Mouse (Mus musculus): ENCODE data around the gene Cyp27b1. TPM values are rescaled to one million over a fixed set of nuclear protein-coding genes. Genes with fewer than 3 reads are reported as not detected.

Cyp27b1 gene
- polyA plus RNA-seq, 1 experiment from 2014 or later: 0.09 TPM

DNA sequence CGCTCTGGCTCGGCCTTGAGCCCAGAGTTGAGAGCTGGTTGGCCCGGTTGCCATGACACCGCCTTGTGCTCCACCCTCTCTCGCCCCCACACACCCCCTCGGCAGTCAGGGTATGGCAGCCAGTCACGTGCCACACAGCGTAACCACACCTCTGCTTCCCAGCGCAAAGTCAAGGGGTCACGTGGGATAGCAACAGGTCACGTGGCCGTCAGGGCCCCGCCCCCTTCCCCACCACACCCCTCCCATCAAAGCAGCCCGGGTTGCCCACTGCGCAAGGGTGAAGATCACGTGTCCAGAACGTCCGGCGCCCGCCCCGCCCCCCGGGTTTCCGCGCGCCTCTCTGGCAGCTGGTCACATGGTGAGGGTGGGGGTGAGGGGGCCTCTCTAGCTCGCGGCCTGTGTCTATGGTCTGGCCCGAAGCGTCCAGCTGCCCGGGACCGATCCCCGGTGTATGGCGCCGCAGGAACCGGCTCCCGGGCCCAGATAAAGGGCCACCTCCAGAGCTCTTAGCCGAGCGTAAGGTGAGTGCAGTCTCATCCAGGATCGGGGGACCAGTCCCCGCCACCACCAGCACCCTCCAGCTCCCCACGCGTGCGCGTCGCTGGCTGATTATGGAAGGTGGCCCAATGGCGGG, 15.3 kb downstream of the Cyp27b1 start, which contains the start of gene Cdk4:
Gene Cdk4, plus strand, starts transcription at position 296 of the 634 bp plus-strand sequence.
- Histone ChIP-seq H3K27me3 (replicated peaks; ENCODE audit: control insufficient read depth, insufficient read depth, low read length) (no peaks in the 10 kb centered on the region), H3K9me3 (replicated peaks; ENCODE audit: control insufficient read depth, low read length) (no peaks in the 10 kb centered on the region), H3K36me3 (ENCODE audit: control insufficient read depth, insufficient read depth, low read length) (peaks cover 40% of the 10 kb centered on the region), H3K4me3 (ENCODE audit: low read depth, low read length) (peak within 1 kb of the TSS; percentile 67), H3K27ac (ENCODE audit: low read depth, low read length) (peak within 1 kb of the TSS; percentile 85), H3K4me2 (ENCODE audit: low read length) (peak within 1 kb of the TSS; percentile 94), H3K9ac (ENCODE audit: low read length) (peak within 1 kb of the TSS; percentile 93), H3K4me1 (ENCODE audit: control insufficient read depth, insufficient read depth, low read length) (peaks cover 26% of the 10 kb centered on the region)
- ATAC-seq: peak; percentile 89
- peak; percentile 99 for DNase-seq (ENCODE audit: low spot score)
- WGBS: under 1% methylated on average over 43 of the region's 46 CpGs

DNA sequence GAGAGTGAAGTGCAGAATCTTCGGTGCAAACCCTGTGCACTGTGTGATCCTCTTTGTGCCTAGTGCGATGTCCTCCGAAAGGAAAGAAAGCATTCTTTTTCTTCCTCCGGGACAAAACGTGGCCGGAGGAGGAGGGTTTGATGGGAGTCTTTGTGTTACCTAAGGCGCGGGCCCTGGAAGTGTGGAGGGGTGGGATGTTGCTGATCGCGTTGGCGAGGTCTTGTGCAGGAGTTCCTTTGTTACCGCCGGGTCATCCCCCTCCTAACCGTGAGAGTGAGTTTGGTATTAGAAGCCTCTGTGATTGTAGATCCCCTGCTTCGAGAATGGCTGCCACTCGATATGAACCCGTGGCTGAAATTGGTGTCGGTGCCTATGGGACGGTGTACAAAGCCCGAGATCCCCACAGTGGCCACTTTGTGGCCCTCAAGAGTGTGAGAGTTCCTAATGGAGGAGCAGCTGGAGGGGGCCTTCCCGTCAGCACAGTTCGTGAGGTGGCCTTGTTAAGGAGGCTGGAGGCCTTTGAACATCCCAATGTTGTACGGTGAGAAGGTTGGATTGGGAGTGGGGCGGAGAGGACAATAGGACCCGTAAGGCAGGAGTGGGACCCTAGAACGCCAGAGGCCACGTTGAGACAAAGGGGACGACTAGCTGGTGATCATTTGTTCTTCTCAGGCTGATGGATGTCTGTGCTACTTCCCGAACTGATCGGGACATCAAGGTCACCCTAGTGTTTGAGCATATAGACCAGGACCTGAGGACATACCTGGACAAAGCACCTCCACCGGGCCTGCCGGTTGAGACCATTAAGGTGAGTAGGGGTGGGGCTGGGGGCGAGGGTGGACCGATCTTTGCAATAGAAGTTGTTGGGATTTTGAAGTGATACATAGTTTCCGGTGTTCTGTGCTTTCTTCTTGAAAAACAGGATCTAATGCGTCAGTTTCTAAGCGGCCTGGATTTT, 16.1 kb downstream of the Cyp27b1 start:
- H3K9me3 ChIP-seq (replicated peaks; ENCODE audit: control insufficient read depth, low read length): no peaks in the 10 kb centered on the region
- H3K4me1 ChIP-seq (ENCODE audit: control insufficient read depth, insufficient read depth, low read length): peaks cover 29% of the 10 kb centered on the region
- peaks cover 44% of the 10 kb centered on the region for H3K36me3 ChIP-seq (ENCODE audit: control insufficient read depth, insufficient read depth, low read length)
- peak overlapping the region; percentile 67 for H3K4me3 ChIP-seq (ENCODE audit: low read depth, low read length)
- peak overlapping the region; percentile 94 for H3K4me2 ChIP-seq (ENCODE audit: low read length)
- ATAC-seq (peak; percentile 5), DNase-seq (ENCODE audit: low spot score) (peak; percentile 45)
- peak overlapping the region; percentile 93 for H3K9ac ChIP-seq (ENCODE audit: low read length)
- 13% methylated on average over 37 of the region's 37 CpGs for WGBS
- peak overlapping the region; percentile 85 for H3K27ac ChIP-seq (ENCODE audit: low read depth, low read length)
- no peaks in the 10 kb centered on the region for H3K27me3 ChIP-seq (replicated peaks; ENCODE audit: control insufficient read depth, insufficient read depth, low read length)

DNA sequence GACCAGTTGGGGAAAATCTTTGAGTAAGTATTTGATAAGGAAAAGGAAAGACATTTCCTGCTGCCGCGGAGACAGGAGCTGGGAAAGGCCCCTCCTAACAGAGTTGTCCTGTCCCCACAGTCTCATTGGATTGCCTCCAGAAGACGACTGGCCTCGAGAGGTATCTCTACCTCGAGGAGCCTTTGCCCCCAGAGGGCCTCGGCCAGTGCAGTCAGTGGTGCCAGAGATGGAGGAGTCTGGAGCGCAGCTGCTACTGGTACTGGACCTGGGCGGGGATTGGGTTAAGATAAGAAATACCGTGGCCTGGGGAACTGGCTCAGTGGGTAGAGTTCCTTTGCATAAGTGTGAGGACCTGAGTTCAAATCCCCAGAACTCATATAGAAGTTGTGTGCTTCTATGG, 17.9 kb downstream of the Cyp27b1 start:
- ATAC-seq: no peak
- 91% methylated on average over 9 of the region's 9 CpGs for WGBS

DNA sequence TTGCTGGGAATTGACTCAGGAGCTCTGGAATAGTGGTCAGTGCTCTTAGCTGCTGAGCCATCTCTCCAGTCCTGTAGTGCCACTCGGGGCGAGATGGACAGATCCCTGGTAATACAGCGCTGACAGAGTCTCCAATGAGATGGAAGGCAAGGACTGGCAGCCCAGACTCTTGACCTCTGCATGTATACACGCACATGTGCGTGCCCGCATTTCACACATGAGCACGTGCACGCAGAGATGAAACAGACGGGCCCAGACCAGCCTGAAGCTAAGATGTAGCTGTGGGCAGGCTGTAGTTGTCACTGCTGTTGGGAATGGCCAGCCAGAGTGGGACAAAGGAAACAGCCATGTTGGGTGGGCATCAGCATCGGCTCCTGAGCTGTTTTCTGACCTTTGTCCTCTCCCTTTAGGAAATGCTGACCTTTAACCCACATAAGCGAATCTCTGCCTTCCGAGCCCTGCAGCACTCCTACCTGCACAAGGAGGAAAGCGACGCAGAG, 18.5 kb downstream of the Cyp27b1 start:
- 92% methylated on average over 14 of the region's 14 CpGs for WGBS
- Histone ChIP-seq H3K4me1 (ENCODE audit: control insufficient read depth, insufficient read depth, low read length) (peaks cover 28% of the 10 kb centered on the region), H3K9ac (ENCODE audit: low read length) (no peak overlapping the region), H3K4me2 (ENCODE audit: low read length) (no peak overlapping the region), H3K9me3 (replicated peaks; ENCODE audit: control insufficient read depth, low read length) (no peaks in the 10 kb centered on the region), H3K36me3 (ENCODE audit: control insufficient read depth, insufficient read depth, low read length) (peaks cover 44% of the 10 kb centered on the region), H3K27ac (ENCODE audit: low read depth, low read length) (no peak overlapping the region), H3K27me3 (replicated peaks; ENCODE audit: control insufficient read depth, insufficient read depth, low read length) (no peaks in the 10 kb centered on the region), H3K4me3 (ENCODE audit: low read depth, low read length) (no peak overlapping the region)
- no peak for ATAC-seq
- no peak for DNase-seq (ENCODE audit: low spot score)

More for the DNA sequence above, 17.9 kb downstream of the Cyp27b1 start:
- H3K4me1 ChIP-seq (ENCODE audit: control insufficient read depth, insufficient read depth, low read length): peaks cover 28% of the 10 kb centered on the region
- no peak overlapping the region for H3K4me2 ChIP-seq (ENCODE audit: low read length)
- no peak overlapping the region for H3K27ac ChIP-seq (ENCODE audit: low read depth, low read length)
- peaks cover 44% of the 10 kb centered on the region for H3K36me3 ChIP-seq (ENCODE audit: control insufficient read depth, insufficient read depth, low read length)
- no peak overlapping the region for H3K9ac ChIP-seq (ENCODE audit: low read length)
- DNase-seq (ENCODE audit: low spot score): no peak
- H3K9me3 ChIP-seq (replicated peaks; ENCODE audit: control insufficient read depth, low read length): no peaks in the 10 kb centered on the region
- no peaks in the 10 kb centered on the region for H3K27me3 ChIP-seq (replicated peaks; ENCODE audit: control insufficient read depth, insufficient read depth, low read length)
- no peak overlapping the region for H3K4me3 ChIP-seq (ENCODE audit: low read depth, low read length)

DNA sequence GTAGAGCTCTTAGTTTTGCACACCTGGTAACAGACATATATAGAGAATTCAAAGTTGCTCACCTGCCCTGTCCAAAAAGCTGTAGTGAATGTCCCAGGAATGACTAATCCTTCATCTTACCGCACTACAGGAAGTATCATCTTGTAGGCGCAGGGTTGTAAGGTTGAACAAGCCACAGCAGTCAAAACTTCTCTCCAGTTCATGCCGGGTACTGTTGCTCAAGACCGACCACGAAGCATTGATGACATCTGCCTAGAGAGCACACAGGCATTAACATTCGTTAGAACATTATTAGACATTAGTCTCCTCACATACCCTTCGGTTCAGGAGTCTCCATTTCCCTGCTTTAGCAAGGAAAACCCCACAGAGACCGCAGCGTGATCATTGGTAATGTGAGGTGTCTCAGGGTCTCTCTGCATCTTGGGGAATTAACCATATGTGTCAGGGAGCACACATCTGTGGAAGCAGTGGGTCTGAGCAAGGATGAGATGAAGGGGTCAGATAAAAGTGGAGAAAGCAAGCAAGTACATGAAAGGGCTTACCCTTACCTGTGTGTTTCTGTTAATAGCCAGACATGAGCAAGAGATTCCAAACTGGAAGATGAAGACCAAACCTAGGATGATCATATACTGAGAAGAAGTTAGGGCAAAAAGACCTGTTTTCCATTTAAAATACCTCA, 20.4 kb downstream of the Cyp27b1 start:
- peaks cover 22% of the 10 kb centered on the region for H3K4me1 ChIP-seq (ENCODE audit: control insufficient read depth, insufficient read depth, low read length)
- H3K4me3 ChIP-seq (ENCODE audit: low read depth, low read length): peak overlapping the region; percentile 59
- H3K9ac ChIP-seq (ENCODE audit: low read length): peak overlapping the region; percentile 60
- H3K27me3 ChIP-seq (replicated peaks; ENCODE audit: control insufficient read depth, insufficient read depth, low read length): no peaks in the 10 kb centered on the region
- H3K36me3 ChIP-seq (ENCODE audit: control insufficient read depth, insufficient read depth, low read length): peaks cover 44% of the 10 kb centered on the region
- H3K9me3 ChIP-seq (replicated peaks; ENCODE audit: control insufficient read depth, low read length): no peaks in the 10 kb centered on the region
- 83% methylated on average over 9 of the region's 9 CpGs for WGBS
- DNase-seq (ENCODE audit: low spot score): no peak
- no peak for ATAC-seq
- H3K4me2 ChIP-seq (ENCODE audit: low read length): peak overlapping the region; percentile 80
- no peak overlapping the region; the same call in 1 of the 2 replicates for H3K27ac ChIP-seq (ENCODE audit: low read depth, low read length)

DNA sequence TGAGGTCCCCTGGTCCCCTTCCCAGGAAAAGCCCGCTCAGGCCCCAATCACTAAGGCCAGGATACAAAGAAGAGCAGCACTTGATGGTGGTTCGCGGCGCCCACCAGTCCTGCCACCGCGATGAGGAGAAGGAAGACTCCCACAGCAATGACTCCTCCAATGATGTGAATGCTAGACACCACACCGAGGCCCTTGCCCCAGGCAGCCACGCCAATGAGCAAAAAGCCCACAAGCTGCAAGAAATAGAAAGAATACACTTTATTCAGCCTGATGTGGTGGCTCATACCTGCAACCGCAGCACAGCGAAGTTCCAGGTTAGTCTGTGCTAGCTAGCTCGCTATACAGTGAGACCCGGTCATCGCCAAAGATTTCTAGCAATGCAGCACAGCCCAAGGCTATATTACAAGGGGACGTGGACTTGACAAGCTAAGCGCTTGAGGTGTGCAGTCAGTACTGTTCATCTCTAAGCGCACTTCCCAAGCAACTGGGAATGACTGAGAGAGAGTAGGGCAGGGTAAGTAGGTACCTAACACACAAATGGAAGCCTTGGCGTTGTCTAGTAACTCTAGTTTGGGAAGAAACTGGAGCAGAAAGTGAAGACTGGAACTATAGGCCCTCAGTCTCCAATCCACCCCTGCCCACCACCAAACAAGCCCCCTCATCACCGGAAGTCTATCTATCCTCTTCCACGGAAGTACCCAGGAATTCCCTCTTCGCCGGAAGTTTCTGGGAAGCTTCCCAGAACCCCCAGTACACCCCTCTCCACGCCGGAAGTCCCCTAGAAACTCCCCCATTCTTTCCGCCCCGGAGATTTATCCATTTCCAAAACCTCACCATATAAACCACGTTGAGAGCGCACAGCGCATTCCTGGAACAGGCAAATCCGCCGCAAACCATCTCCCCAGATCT, 21.5 kb downstream of the Cyp27b1 start:
- Histone ChIP-seq H3K36me3 (ENCODE audit: control insufficient read depth, insufficient read depth, low read length) (peaks cover 42% of the 10 kb centered on the region), H3K4me3 (ENCODE audit: low read depth, low read length) (peak overlapping the region; percentile 59), H3K4me2 (ENCODE audit: low read length) (peak overlapping the region; percentile 80), H3K27ac (ENCODE audit: low read depth, low read length) (peak overlapping the region; percentile 85), H3K9me3 (replicated peaks; ENCODE audit: control insufficient read depth, low read length) (no peaks in the 10 kb centered on the region), H3K9ac (ENCODE audit: low read length) (peak overlapping the region; percentile 60), H3K4me1 (ENCODE audit: control insufficient read depth, insufficient read depth, low read length) (peaks cover 22% of the 10 kb centered on the region), H3K27me3 (replicated peaks; ENCODE audit: control insufficient read depth, insufficient read depth, low read length) (no peaks in the 10 kb centered on the region)
- DNase-seq (ENCODE audit: low spot score) (peak; percentile 92), ATAC-seq (peak; percentile 86)
- WGBS: 4% methylated on average over 30 of the region's 30 CpGs

DNA sequence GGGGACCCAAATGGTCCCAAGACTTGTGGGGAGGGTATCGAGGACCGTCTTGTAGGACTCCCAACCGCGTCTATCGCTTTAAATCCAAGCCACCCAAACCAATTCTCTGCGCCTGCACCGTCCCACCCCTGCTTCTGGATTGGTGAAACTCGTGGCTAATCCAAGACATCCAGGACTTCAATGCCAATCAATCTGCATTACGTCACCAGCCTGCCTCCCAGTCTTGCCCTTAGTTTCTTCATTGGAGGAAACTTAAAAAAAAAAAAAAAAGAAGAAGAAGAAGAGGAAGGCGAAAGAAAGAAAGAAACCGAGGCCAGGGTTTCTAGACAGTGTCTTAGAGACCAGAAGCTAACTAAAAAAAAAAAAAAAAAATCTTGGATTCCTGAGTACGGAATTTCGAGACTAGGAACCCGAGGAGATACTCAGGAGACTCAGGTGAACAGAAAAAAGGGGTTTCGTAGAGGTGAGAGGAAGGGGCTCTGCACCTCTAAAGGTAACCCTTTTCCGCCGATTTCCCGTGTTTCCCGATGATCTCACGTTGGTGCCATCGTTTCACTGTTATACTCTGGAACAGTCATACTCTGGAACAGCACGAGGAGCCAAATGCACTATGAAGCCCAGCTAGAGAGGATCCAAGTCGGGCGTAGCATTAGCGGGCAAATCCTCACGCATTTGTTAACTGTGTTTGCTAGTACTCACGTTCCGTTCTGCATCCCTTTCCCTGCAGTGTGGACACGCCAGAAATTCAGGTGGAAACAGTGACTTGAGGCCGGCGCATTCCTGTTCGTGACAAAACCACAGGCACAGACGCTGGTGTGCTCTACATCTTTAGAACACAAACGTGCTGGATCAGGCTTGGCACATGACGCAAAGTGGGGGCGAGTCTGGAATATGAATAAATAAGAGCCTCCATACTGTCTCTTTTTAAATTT, 22.4 kb downstream of the Cyp27b1 start, which contains the start of gene Tspan31:
Gene Tspan31, minus strand, starts transcription at position 75 of the 932 bp plus-strand sequence.
- DNase-seq (ENCODE audit: low spot score) (peak; percentile 99), ATAC-seq (peak; percentile 94)
- WGBS: 2% methylated on average over 36 of the region's 36 CpGs
- Histone ChIP-seq H3K27ac (ENCODE audit: low read depth, low read length) (peak within 1 kb of the TSS; percentile 85), H3K36me3 (ENCODE audit: control insufficient read depth, insufficient read depth, low read length) (peaks cover 33% of the 10 kb centered on the region), H3K4me1 (ENCODE audit: control insufficient read depth, insufficient read depth, low read length) (peaks cover 16% of the 10 kb centered on the region), H3K4me2 (ENCODE audit: low read length) (peak within 1 kb of the TSS; percentile 80), H3K9ac (ENCODE audit: low read length) (peak within 1 kb of the TSS; percentile 70), H3K27me3 (replicated peaks; ENCODE audit: control insufficient read depth, insufficient read depth, low read length) (no peaks in the 10 kb centered on the region), H3K9me3 (replicated peaks; ENCODE audit: control insufficient read depth, low read length) (no peaks in the 10 kb centered on the region), H3K4me3 (ENCODE audit: low read depth, low read length) (peak within 1 kb of the TSS; percentile 59)
